Mouse (Mus musculus) midbrain, embryonic 11.5 days (tissue): ENCODE results near the gene Pcsk5. TPM values are rescaled to one million over a fixed set of nuclear protein-coding genes. Genes with fewer than 3 reads are reported as not detected.

Experiments
- ATAC-seq: fragments of 200-750 bp; cut with Nextera tagmentation; 2 replicates; pipeline ENCODE4 v1.8.0; 2017; ENCODE audit warnings: moderate TSS enrichment, moderate library complexity; ENCODE audit not compliant: low FRiP score
- DNase-seq: peaks from one replicate; pipeline ENCODE4 v3.0.0; 2015; ENCODE audit warnings: low spot score; ENCODE audit errors: missing footprints
- H3K27ac ChIP-seq: fragments of 300-500 bp; sonication (generic); 2 replicates; pipeline ENCODE4 v1.5.1; 2014; ENCODE audit warnings: low read depth, low read length
- H3K27me3 ChIP-seq: fragments of 300-500 bp; sonication (generic); 2 replicates; pipeline ENCODE4 v1.6.1; 2014; ENCODE audit warnings: mild to moderate bottlenecking, low read length, moderate library complexity, mixed read lengths; ENCODE audit not compliant: control insufficient read depth, insufficient read depth
- H3K36me3 ChIP-seq: fragments of 300-500 bp; sonication (generic); 2 replicates; pipeline ENCODE4 v1.6.1; 2014; ENCODE audit warnings: mild to moderate bottlenecking, low read length, moderate library complexity, mixed read lengths; ENCODE audit not compliant: control insufficient read depth, insufficient read depth
- H3K4me1 ChIP-seq: fragments of 300-500 bp; sonication (generic); 2 replicates; pipeline ENCODE4 v1.6.1; 2014; ENCODE audit warnings: low read length; ENCODE audit not compliant: control insufficient read depth, insufficient read depth
- H3K4me2 ChIP-seq: fragments of 300-500 bp; sonication (generic); 2 replicates; pipeline ENCODE4 v1.6.1; 2014; ENCODE audit warnings: mild to moderate bottlenecking, moderate library complexity
- H3K4me3 ChIP-seq: fragments of 300-500 bp; sonication (generic); 2 replicates; pipeline ENCODE4 v1.5.1; 2014; ENCODE audit warnings: low read depth, low read length
- H3K9ac ChIP-seq: fragments of 300-500 bp; sonication (generic); 2 replicates; pipeline ENCODE4 v1.6.1; 2014; ENCODE audit warnings: low read length
- H3K9me3 ChIP-seq: fragments of 300-500 bp; sonication (generic); 2 replicates; pipeline ENCODE4 v1.6.1; 2016; ENCODE audit warnings: low read length; ENCODE audit not compliant: control insufficient read depth
- WGBS: fragments of 180-500 bp; shearing (Covaris S2); extraction: QIAGEN DNeasy Blood & Tissue Kit; methylation state at CpG from one replicate; pipeline ENCODE4 v1.1.7; 2014; 5-methylcytosine and 5-hydroxymethylcytosine counted together
- polyA plus RNA-seq: library from polyadenylated mRNA; unstranded; fragments of >200 nt; fragmentation: Nextera tagmentation; extraction: Ambion mirVana; gene quantifications from 2 replicates; pipeline ENCODE4 v1.2.1, GENCODE M21; 2014

The Pcsk5 gene
- polyA plus RNA-seq, 1 experiment from 2014 or later: 6.5 TPM

DNA sequence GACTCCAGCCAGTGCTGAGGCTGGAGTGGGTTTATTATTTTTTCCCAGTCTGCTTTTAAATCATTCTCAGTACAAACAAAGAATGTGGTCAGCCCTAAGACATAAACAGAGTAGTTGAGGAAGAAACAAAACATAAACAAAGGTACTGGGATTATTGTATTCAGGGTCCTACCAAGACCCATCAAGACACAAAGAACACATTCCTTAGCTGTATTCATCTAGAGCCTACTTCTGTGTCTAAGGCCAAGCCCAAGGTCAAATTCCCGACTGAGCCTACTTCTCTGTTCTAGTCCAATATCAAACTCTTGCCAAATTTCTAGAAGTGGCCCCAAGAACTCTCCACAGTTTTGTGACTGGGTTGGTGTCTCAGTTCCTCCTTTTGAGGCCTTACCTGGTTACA is 419.6 kb downstream of the Pcsk5 start:
- Histone ChIP-seq H3K4me3 (no peak overlapping the region), H3K36me3 (no peaks in the 10 kb centered on the region), H3K27ac (no peak overlapping the region), H3K4me1 (no peaks in the 10 kb centered on the region), H3K9ac (no peak overlapping the region), H3K4me2 (no peak overlapping the region), H3K27me3 (no peaks in the 10 kb centered on the region), H3K9me3 (no peaks in the 10 kb centered on the region)
- DNase-seq (no peak), ATAC-seq (no peak)
- 83% methylated on average over 1 of the region's 1 CpGs for WGBS

DNA sequence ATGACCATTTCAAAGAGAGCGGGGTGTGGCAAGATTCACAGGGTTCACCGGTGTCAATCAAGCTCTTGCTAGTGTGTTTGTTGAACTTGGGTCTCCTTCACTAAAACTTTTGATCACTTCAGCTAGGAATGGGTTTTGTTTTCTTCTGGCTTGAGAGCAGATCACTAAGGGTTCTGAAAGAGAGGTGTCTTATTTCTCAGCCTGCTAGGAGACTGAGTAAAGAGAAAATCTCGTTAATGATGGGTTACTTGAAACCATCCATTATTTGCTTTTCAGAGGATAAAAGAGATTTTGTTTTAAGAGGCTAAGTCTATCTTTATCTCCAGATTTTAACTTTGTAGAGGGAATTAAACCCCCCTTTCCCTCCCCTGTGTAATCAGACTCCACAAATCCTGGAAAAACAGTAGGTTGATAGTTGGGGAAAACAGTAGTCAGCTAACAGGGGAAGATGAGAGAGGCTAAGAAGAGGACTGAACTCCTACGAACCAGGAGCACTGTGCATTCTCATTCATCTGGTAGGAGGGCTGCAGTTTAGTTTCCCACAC is 424.4 kb downstream of the Pcsk5 start:
- no peaks in the 10 kb centered on the region for H3K9me3 ChIP-seq
- ATAC-seq (no peak), DNase-seq (no peak)
- no peak overlapping the region for H3K9ac ChIP-seq
- no peaks in the 10 kb centered on the region for H3K27me3 ChIP-seq
- H3K36me3 ChIP-seq: no peaks in the 10 kb centered on the region
- 56% methylated on average over 4 of the region's 4 CpGs for WGBS
- no peak overlapping the region for H3K4me3 ChIP-seq
- H3K4me2 ChIP-seq: no peak overlapping the region
- no peak overlapping the region for H3K27ac ChIP-seq
- H3K4me1 ChIP-seq: no peaks in the 10 kb centered on the region

DNA sequence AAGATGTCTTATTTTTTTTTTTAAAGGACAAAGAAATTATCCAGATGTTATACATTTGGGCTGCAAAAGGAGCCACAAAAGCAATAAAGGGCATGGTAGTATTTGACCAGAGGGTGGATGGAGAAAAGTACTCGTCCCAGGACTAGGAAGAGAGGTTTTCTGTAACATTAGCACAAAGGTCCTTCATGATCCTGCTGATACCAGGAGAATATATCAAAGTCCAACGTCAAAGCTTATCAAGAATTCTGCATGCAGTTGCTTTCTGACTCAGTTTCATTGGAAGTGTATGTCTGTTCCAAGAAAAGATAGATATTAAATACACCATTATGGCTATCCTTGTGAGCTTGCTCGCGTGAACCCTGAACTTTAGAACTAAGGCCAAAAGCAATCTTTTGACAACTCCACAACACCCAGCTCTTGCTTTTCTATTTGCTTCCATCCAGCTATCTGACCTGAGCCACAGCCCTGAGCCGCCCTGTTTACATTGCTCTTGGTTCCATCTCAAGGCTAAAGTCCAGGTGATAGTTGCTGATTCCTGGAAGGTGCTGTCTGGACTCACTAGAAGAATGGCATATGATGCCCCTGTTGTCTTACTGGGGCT is 426.9 kb downstream of the Pcsk5 start:
- H3K36me3 ChIP-seq: no peaks in the 10 kb centered on the region
- no peak overlapping the region for H3K4me2 ChIP-seq
- H3K9me3 ChIP-seq: no peaks in the 10 kb centered on the region
- no peak overlapping the region for H3K27ac ChIP-seq
- H3K9ac ChIP-seq: no peak overlapping the region
- WGBS: 90% methylated on average over 5 of the region's 5 CpGs
- no peaks in the 10 kb centered on the region for H3K4me1 ChIP-seq
- ATAC-seq (no peak), DNase-seq (no peak)
- no peaks in the 10 kb centered on the region for H3K27me3 ChIP-seq
- no peak overlapping the region for H3K4me3 ChIP-seq

DNA sequence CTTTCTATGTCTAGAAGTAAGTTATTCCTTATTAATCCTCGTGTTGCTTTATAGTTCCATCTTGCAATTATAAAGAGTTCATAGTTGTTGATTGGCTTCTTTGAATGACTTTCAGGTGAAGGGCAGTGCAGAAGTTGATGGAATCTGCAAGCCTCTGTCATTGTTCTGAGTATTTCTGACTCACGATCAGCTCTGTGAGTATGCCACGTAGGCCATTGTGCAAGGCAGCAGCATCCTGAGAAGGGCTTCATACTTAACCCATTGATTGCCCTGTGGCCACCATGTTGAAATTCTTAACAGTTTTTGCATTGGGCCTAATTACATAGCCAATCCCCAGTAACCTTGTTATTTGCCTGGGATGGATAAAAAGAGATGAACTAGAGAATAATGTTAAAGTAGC is 428.1 kb downstream of the Pcsk5 start:
- no peak for ATAC-seq
- Histone ChIP-seq H3K4me3 (no peak overlapping the region), H3K27ac (no peak overlapping the region), H3K9ac (no peak overlapping the region), H3K36me3 (no peaks in the 10 kb centered on the region), H3K4me2 (no peak overlapping the region), H3K4me1 (no peaks in the 10 kb centered on the region), H3K27me3 (no peaks in the 10 kb centered on the region), H3K9me3 (no peaks in the 10 kb centered on the region)
- WGBS: 63% methylated on average over 3 of the region's 3 CpGs
- no peak for DNase-seq

DNA sequence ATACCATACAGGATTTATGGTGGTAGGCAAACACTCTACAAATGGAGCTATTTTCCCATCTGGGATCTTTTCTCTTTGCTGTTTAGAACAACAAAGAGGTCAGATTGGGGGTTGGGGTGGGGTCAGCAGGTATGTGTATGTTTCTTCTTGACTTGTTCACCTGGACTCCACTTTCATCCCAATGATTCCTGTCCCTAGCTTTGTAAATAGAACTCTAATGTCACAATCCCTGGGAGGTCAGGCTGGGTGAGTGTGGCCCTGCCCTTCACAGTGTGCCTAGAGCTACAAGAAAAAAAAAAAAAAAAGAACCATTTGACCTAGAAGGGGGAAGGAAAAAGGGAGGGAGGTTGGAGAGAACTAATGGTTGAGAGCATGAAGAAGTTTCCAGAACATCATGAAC is 428.8 kb downstream of the Pcsk5 start:
- H3K36me3 ChIP-seq: no peaks in the 10 kb centered on the region
- no peak overlapping the region for H3K27ac ChIP-seq
- no peaks in the 10 kb centered on the region for H3K27me3 ChIP-seq
- H3K9me3 ChIP-seq: no peaks in the 10 kb centered on the region
- H3K4me2 ChIP-seq: no peak overlapping the region
- ATAC-seq: no peak
- H3K9ac ChIP-seq: no peak overlapping the region
- no peak for DNase-seq
- H3K4me1 ChIP-seq: no peaks in the 10 kb centered on the region
- no peak overlapping the region for H3K4me3 ChIP-seq

DNA sequence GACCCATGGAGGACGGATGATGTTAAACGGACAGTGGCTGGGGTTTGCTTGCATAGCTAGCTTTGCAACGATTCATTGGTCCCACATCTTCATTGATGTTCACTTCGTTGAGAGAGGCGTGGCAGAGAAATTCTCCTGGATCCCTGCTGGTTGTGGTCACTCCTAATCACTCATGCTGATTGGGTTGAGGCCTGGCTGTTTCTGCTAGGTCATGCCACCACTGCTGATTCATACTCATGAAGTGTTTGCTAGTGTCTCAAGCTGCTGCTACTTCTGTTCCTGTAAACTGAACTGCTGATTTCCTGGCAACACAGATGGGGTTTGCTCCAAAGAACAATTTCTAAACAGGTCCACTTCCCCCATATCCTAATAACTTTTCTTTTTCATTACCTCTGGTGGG is 430.6 kb downstream of the Pcsk5 start:
- ATAC-seq (no peak), DNase-seq (no peak)
- no peaks in the 10 kb centered on the region for H3K36me3 ChIP-seq
- H3K27me3 ChIP-seq: no peaks in the 10 kb centered on the region
- H3K9me3 ChIP-seq: no peaks in the 10 kb centered on the region
- no peak overlapping the region for H3K9ac ChIP-seq
- H3K4me1 ChIP-seq: no peaks in the 10 kb centered on the region
- H3K4me3 ChIP-seq: no peak overlapping the region
- no peak overlapping the region for H3K4me2 ChIP-seq
- WGBS: 96% methylated on average over 5 of the region's 5 CpGs
- no peak overlapping the region for H3K27ac ChIP-seq

DNA sequence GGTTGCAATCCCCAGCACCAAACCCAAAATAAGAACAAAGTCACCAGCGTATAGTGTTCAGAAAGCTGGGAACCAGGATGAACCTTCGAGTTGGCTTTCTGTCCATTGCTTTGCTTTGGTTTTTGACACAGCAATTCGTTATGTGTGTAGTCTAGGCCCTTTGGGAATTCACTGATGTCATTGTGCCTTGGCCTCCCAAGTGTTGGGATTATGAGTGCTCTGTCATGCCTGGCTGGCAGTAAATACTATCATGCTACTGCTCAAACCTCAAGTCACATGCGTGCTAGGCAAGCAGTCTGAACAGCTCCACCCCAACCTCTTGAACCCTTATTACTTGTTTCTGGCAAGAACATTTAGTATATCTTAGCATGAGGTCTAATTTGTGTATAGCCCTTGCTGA is 434.3 kb downstream of the Pcsk5 start:
- Histone ChIP-seq H3K9ac (no peak overlapping the region), H3K4me3 (no peak overlapping the region), H3K27me3 (no peaks in the 10 kb centered on the region), H3K36me3 (0 out of 2 replicates have a peak, but pooled peaks cover 2% of the 10 kb centered on the region), H3K4me2 (no peak overlapping the region), H3K9me3 (no peaks in the 10 kb centered on the region), H3K27ac (no peak overlapping the region), H3K4me1 (no peaks in the 10 kb centered on the region)
- 84% methylated on average over 4 of the region's 4 CpGs for WGBS
- no peak for ATAC-seq
- no peak for DNase-seq

DNA sequence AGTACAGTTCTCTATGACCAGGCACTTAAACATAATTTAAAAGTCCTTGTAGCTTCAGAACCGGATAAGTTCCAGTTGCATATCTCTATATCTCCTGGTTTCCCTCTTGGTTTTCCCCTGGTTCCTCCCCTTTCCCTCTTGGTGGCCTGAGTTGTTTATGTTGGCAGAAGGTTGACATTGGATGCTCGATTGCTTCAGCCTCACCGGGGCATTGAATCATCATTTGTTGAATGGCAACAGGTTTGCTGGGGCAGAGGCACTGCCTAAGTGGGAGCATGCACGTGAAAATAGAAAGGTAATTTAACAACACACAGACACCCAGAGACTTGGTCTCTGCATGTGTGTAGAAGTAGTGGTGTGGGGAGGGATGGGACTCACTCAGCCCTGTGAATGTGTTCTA is 436.9 kb downstream of the Pcsk5 start:
- WGBS: 95% methylated on average over 4 of the region's 4 CpGs
- DNase-seq (no peak), ATAC-seq (no peak)
- no peak overlapping the region for H3K4me3 ChIP-seq
- H3K9ac ChIP-seq: no peak overlapping the region
- H3K4me1 ChIP-seq: no peaks in the 10 kb centered on the region
- no peaks in the 10 kb centered on the region for H3K9me3 ChIP-seq
- no peak overlapping the region for H3K4me2 ChIP-seq
- no peaks in the 10 kb centered on the region for H3K27me3 ChIP-seq
- 0 out of 2 replicates have a peak, but pooled peaks cover 2% of the 10 kb centered on the region for H3K36me3 ChIP-seq
- H3K27ac ChIP-seq: no peak overlapping the region

DNA sequence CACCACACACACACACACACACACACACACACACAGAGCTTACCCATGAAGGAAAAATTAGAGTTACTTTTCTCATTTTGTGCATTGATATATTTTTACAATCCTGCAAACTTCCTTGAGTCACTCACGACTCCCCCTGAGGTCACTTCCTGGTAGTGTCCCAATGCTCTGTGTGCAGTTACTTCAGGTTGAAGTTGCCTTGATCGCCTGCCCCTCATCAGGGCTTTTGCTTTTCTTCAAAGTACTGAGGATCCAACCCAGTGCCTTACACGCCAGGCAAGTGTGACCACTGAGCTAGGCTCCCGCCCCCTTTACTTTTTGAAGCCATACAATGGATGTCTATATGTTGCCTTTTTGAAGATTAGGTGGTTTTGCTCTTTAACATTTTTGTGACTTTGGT is 437.5 kb downstream of the Pcsk5 start:
- DNase-seq: no peak
- 83% methylated on average over 4 of the region's 4 CpGs for WGBS
- Histone ChIP-seq H3K4me1 (no peaks in the 10 kb centered on the region), H3K9ac (no peak overlapping the region), H3K27me3 (no peaks in the 10 kb centered on the region), H3K4me3 (no peak overlapping the region), H3K27ac (no peak overlapping the region), H3K4me2 (no peak overlapping the region), H3K36me3 (0 out of 2 replicates have a peak, but pooled peaks cover 2% of the 10 kb centered on the region), H3K9me3 (no peaks in the 10 kb centered on the region)
- no peak for ATAC-seq
